Mouse (Mus musculus) heart, postnatal 36 days (tissue): ENCODE data around the gene Gm21915. TPM values are rescaled to one million over a fixed set of nuclear protein-coding genes. Genes with fewer than 3 reads are reported as not detected.
A peak's percentile ranks its signal among the peaks of the same experiment; 100 is the strongest.

Experiments
- DNase-seq, 2 experiments: peaks; one replicate each; pipeline ENCODE4 v3.0.0; 2021 to 2022
- intact Hi-C: fragments of 180-260 bp; cut with DNase I; formaldehyde crosslinking; loops from one replicate; pipeline ENCODE4 v1.15.1; 2025
- total RNA-seq, 2 experiments: library from RNA; stranded (reverse); gene quantifications; 2 replicates each; pipeline ENCODE4 v1.2.3; 2021

Gm21915 gene
- total RNA-seq = not detected

- no peak for DNase-seq
- intact Hi-C loops = no loop called here
Measured at GRCm38 (mm10) chr9:40670313-40670712, at the start of gene Gm21915. Gene Gm21915, plus strand, starts transcription at chr9:40670613.

GRCm38 (mm10) chr9:40622265-40622664, 48.1 kb upstream of the Gm21915 start:
- intact Hi-C loops = no loop called here
- no peak for DNase-seq

- DNase-seq = no peak
- intact Hi-C loops = no loop called here
Measured at GRCm38 (mm10) chr9:40622793-40623192, 47.6 kb upstream of the Gm21915 start.

GRCm38 (mm10) chr9:40625341-40625740, 45.1 kb upstream of the Gm21915 start:
- DNase-seq = no peak
- intact Hi-C loops = no loop called here

- intact Hi-C loops = no loop called here
- no peak for DNase-seq
Measured at GRCm38 (mm10) chr9:40626566-40626965, 43.8 kb upstream of the Gm21915 start.

- intact Hi-C loops = no loop called here
- no peak for DNase-seq
Measured at GRCm38 (mm10) chr9:40627146-40627713, 43.2 kb upstream of the Gm21915 start.

DNA sequence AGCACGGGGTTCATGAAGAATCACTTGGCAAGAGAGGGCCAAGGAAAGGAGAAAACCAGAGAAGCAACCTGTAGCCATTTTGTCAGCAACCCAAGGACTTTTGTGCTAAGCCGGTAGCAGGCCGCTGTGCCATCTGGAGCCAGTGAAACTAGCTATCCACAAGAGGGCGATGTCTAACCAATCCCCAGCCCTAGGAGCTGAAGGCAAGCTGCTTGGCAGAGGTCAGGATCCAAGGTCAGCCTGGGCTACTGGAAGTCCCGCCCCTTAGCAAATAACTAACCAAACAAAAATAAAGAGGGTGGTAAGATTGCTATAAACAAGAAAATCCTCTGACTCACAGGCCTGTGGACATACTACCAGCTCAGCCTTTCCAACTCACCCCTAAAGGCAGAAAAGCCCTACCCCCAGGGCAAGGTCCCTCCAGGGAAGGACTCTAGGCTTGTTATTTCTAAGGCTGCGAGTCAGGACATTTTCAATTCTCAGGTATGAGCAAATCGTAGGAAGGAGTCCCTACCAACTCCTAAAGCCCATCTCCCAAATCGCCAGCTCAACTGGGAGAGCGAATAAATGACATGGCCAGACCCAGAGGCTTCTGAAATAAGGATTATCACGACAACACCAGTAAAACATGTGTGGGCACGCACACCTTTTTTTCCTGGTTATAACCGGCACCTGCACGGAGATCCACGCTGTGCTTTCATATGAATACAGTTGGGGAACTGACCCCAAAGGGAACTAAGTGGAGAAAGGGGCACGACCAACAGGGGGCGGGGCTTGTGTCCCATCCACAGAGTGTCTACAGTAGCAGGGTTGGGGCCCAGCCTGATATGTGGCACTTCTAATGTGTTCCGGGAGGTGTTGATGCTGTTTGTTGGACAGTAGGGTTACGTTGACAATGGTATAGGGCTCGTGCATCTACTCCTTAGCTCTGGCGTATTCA, 42.0 kb upstream of the Gm21915 start:
- DNase-seq = peak in 1 of 2 experiments; percentile 24
- intact Hi-C loops = no loop called here

GRCm38 (mm10) chr9:40629441-40629840, 41.0 kb upstream of the Gm21915 start:
- intact Hi-C loops = no loop called here

GRCm38 (mm10) chr9:40631101-40631500, 39.3 kb upstream of the Gm21915 start:
- intact Hi-C loops = no loop called here
- no peak for DNase-seq

More at GRCm38 (mm10) chr9:40629441-40629840, 41.0 kb upstream of the Gm21915 start:
- no peak for DNase-seq

DNA sequence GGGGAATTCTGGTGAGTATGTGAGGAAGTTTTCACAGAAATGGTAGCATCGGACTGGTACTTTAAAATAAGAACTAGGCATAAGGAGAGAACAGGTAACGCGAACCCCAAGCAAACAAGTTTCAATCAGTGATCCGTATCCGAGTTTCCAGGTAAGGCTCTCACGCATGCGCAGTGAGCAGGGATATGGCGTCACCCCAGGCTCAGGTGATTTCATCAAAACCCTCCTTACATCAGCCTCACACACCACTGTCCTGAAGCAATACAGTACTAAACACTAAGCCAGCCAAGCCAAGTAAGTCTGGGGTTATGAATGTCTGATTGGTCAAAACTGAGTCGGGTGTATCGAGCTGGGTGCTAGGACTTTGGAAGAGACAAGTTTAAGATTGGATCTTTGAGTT, 38.9 kb upstream of the Gm21915 start:
- DNase-seq = no peak
- intact Hi-C loops = no loop called here

DNA sequence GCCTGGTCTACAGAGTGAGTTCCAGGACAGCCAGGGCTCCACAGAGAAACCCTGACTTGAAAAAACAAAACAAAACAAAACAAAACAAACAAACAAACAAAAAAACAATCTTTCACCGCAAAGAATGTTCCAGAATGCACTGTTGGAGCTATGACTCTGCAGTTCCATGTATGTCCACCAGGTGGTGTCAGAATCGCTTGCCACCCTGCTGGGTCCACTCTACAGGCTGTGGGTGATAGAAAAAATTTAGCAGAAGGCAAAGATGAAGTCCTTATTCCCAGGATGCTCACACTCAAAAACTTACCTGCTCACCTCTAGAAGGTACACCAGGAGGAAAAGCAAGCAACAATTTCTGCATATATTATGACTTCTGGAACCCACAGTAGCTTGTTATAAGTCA, 34.4 kb upstream of the Gm21915 start:
- intact Hi-C loops = loop anchor here (1.0 to 5.0 kb wide), 2 partner anchors 114 to 171 kb away; no protein-coding TSS in a partner anchor
- peak; percentile 70 to 73 for DNase-seq

GRCm38 (mm10) chr9:40637705-40638393, 32.6 kb upstream of the Gm21915 start:
- no peak for DNase-seq
- intact Hi-C loops = loop anchor here (5.0 kb wide), 1 partner anchor 169 kb away; no protein-coding TSS in a partner anchor

- intact Hi-C loops = loop anchor here (5.0 kb wide), 1 partner anchor 169 kb away; no protein-coding TSS in a partner anchor
- peak; percentile 37 to 54 for DNase-seq
Measured at GRCm38 (mm10) chr9:40638394-40639049, 31.9 kb upstream of the Gm21915 start.

DNA sequence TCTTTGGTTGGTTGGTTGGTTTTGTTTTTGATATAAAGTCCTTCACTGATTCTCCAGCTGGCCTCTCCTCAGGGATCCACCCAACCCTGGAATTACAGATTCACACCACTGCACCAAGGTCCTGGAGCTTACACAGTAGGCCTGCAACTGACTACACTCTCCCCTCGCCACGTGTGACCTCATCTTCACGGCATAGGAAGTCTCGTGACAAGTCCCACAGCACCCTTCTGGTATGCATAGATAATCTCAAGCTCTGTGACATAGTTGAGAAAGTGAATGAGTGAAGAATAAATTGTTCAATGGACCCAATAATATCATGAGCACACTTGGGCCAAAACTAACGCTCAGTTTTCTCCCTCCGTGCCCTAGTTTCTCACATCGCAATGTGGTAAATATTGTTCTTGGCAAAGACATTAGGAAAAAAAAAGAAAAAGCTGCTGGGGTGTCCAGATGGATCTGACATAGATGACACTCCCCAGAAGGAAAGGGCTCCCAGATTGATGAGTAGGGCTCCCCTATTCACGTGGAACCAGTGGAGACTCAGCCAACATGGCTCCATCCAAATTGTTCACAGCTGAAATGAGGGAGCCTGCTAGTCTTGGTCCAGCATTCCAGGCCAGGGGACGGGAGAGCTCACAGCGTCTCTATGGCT, 30.8 kb upstream of the Gm21915 start:
- DNase-seq = peak in 1 of 2 experiments; percentile 24
- intact Hi-C loops = loop anchor here (5.0 kb wide), 1 partner anchor 168 kb away; no protein-coding TSS in a partner anchor

DNA sequence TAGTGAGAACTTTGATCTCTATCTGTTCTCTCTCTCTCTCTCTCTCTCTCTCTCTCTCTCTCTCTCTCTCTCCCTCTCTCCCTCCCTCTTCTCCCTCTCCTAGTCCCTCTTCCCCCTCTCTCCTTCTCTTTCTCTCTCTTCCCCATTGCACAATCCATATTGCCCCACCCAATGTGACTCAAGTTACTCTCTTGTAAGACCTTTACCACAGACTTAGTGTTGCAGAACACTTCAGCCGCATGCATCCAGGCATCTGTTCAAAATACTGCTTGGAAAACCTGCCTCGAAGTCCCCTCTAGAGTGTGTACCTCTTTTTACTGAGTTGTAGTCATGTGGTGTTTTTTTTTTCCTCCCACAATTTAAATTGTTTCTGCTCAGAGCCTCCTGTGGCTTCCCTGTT, 29.1 kb upstream of the Gm21915 start:
- intact Hi-C loops = no loop called here
- DNase-seq = no peak

- no peak for DNase-seq
- intact Hi-C loops = no loop called here
Measured at GRCm38 (mm10) chr9:40642470-40643220, 27.8 kb upstream of the Gm21915 start.

GRCm38 (mm10) chr9:40649444-40649843, 21.0 kb upstream of the Gm21915 start:
- intact Hi-C loops = no loop called here
- no peak for DNase-seq

DNA sequence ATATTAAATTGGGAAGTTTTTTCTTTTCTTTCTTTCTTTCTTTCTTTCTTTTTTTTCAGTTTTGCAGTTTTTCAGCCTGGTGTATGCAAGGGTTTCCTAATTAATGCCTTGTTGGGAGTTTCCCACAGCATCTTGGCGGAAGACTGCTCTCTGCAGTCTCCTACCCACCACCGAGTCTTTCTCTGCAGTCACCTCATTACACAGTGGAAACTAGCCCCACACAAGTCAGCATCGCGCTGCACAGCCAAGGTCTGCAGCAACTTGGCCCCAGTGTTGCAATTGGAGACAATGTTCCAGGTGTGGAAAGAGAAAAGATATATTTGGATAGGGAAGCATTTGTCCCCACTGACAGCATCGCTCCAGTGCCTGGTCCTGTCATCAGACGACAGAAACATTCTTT, 20.4 kb upstream of the Gm21915 start:
- DNase-seq = no peak
- intact Hi-C loops = no loop called here

- intact Hi-C loops = no loop called here
- DNase-seq = peak in 1 of 2 experiments; percentile 32
Measured at GRCm38 (mm10) chr9:40651239-40651859, 19.1 kb upstream of the Gm21915 start.
